Mouse (Mus musculus) midbrain, embryonic 16.5 days (tissue): ENCODE data around the gene Tspan5. TPM values are rescaled to one million over a fixed set of nuclear protein-coding genes. Genes with fewer than 3 reads are reported as not detected.

Source experiments
- ATAC-seq: fragments of 200-750 bp; cut with Nextera tagmentation; 2 replicates; pipeline ENCODE4 v1.8.0; 2017; ENCODE audit warnings: moderate TSS enrichment
- H3K27ac ChIP-seq: fragments of 300-500 bp; sonication (generic); 2 replicates; pipeline ENCODE4 v1.5.1; 2014; ENCODE audit warnings: mild to moderate bottlenecking, low read length, mixed read lengths
- H3K27me3 ChIP-seq: fragments of 300-500 bp; sonication (generic); 2 replicates; pipeline ENCODE4 v1.6.1; 2014; ENCODE audit warnings: low read depth, low read length, mixed read lengths; ENCODE audit not compliant: control insufficient read depth, insufficient read depth
- H3K36me3 ChIP-seq: fragments of 300-500 bp; sonication (generic); 2 replicates; pipeline ENCODE4 v1.6.1; 2014; ENCODE audit warnings: mild to moderate bottlenecking, low read length, moderate library complexity, mixed read lengths; ENCODE audit not compliant: control insufficient read depth, insufficient read depth
- H3K4me1 ChIP-seq: fragments of 300-500 bp; sonication (generic); 2 replicates; pipeline ENCODE4 v1.6.1; 2014; ENCODE audit warnings: mild to moderate bottlenecking, low read length, mixed read lengths; ENCODE audit not compliant: control insufficient read depth, insufficient read depth
- H3K4me2 ChIP-seq: fragments of 300-500 bp; sonication (generic); 2 replicates; pipeline ENCODE4 v1.6.1; 2014; ENCODE audit warnings: mild to moderate bottlenecking, low read length, mixed read lengths
- H3K4me3 ChIP-seq: fragments of 300-500 bp; sonication (generic); 2 replicates; pipeline ENCODE4 v1.5.1; 2014; ENCODE audit warnings: low read depth, mild to moderate bottlenecking, low read length, moderate library complexity, mixed read lengths
- H3K9ac ChIP-seq: fragments of 300-500 bp; sonication (generic); 2 replicates; pipeline ENCODE4 v1.6.1; 2014; ENCODE audit warnings: low read depth, low read length, mixed read lengths
- H3K9me3 ChIP-seq: fragments of 300-500 bp; sonication (generic); replicated peaks from 2 replicates; pipeline ENCODE4 v1.6.1; 2014; ENCODE audit warnings: mild to moderate bottlenecking, low read length, mixed read lengths; ENCODE audit not compliant: control insufficient read depth, poor library complexity, severe bottlenecking
- WGBS: fragments of 180-500 bp; shearing (Covaris S2); extraction: QIAGEN DNeasy Blood & Tissue Kit; methylation state at CpG from one replicate; pipeline ENCODE4 v1.1.7; 2014; 5-methylcytosine and 5-hydroxymethylcytosine counted together
- polyA plus RNA-seq: library from polyadenylated mRNA; unstranded; fragments of >200 nt; fragmentation: Nextera tagmentation; extraction: Ambion mirVana; gene quantifications from 2 replicates; pipeline ENCODE4 v1.2.1, GENCODE M21; 2015

Gene Tspan5
- polyA plus RNA-seq, 1 experiment from 2014 or later = 101 TPM

GRCm38 (mm10) chr3:138740291-138740690 lies 1.7 kb upstream of the Tspan5 start:
- Histone ChIP-seq H3K9ac (no peak overlapping the region), H3K27ac (no peak overlapping the region), H3K4me1 (peaks cover 21% of the 10 kb centered on the region), H3K36me3 (no peaks in the 10 kb centered on the region), H3K4me3 (no peak overlapping the region), H3K9me3 (no peaks in the 10 kb centered on the region), H3K4me2 (no peak overlapping the region), H3K27me3 (no peaks in the 10 kb centered on the region)
- ATAC-seq = no peak
- 86% methylated on average over 3 of the region's 3 CpGs for WGBS

DNA sequence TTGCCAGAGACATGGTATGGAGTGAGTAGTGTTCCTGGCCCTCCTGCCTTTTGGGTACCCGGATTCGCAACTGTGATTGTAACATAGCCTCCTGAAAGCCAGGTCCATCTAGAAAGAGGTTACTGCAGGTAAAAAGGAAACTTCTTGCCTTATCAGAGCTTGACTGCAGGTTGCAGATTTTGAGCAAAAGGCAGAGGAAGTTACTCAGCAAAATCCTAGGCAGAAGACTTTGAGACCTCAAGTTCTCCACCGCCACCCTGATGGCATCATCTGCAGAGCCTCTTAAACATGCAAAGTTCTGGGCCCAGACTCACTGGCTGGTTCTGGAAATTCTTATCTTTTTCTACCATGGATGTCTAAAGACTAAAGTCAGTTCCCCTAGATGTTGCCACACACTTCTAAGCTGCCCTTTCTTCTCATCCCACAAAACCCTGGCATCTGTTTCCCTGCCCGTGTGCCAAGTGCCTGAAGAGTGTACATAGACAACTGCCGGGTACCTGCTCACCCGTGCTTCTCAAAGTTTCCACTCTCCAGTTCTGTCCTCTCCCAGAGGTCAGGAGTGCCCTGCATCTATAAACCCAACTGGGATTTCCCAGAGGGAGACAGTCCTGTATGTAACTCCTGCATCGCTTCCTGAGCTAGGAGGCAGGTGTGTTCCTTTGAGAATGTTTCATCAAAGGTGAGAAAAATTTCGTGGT lies 1.0 kb upstream of the Tspan5 start:
- Histone ChIP-seq H3K27ac (peak overlapping the region; percentile 97), H3K4me2 (peak overlapping the region; percentile 85), H3K9me3 (no peaks in the 10 kb centered on the region), H3K9ac (peak overlapping the region; percentile 95), H3K36me3 (no peaks in the 10 kb centered on the region), H3K27me3 (no peaks in the 10 kb centered on the region), H3K4me1 (peaks cover 28% of the 10 kb centered on the region), H3K4me3 (peak overlapping the region; percentile 93)
- ATAC-seq = no peak
- WGBS = 66% methylated on average over 8 of the region's 8 CpGs

DNA sequence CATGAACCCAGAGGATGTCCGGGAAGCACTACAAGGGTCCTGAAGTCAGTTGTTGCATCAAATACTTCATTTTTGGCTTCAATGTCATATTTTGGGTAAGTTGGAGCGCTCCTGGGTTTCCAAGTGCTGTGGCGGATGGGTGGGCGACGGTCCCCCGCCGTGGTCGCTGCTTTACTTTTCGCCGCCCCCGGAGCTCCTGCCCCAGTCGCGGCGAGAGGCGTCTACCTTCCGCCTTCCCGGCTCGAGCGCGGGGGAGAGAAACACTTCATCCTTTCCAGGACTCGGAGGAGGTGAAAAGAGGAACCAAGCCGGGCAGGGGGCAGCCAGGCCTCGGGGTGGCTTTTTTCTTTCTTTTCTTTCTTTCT lies 553 bp downstream of the Tspan5 start:
- ATAC-seq = peak; percentile 15
- no peaks in the 10 kb centered on the region for H3K27me3 ChIP-seq
- peak overlapping the region; percentile 93 for H3K4me3 ChIP-seq
- peak overlapping the region; percentile 95 for H3K9ac ChIP-seq
- H3K27ac ChIP-seq = peak overlapping the region; percentile 97
- peak overlapping the region; percentile 85 for H3K4me2 ChIP-seq
- peaks cover 28% of the 10 kb centered on the region for H3K4me1 ChIP-seq
- H3K36me3 ChIP-seq = no peaks in the 10 kb centered on the region
- WGBS = under 1% methylated on average over 23 of the region's 23 CpGs
- H3K9me3 ChIP-seq = no peaks in the 10 kb centered on the region

- no peaks in the 10 kb centered on the region for H3K27me3 ChIP-seq
- peak overlapping the region; percentile 93 for H3K4me3 ChIP-seq
- WGBS = under 1% methylated on average over 33 of the region's 33 CpGs
- ATAC-seq = peak; percentile 84
- peak overlapping the region; percentile 85 for H3K4me2 ChIP-seq
- peak overlapping the region; percentile 97 for H3K27ac ChIP-seq
- H3K9me3 ChIP-seq = no peaks in the 10 kb centered on the region
- peak overlapping the region; percentile 95 for H3K9ac ChIP-seq
- no peaks in the 10 kb centered on the region for H3K36me3 ChIP-seq
- peaks cover 28% of the 10 kb centered on the region for H3K4me1 ChIP-seq
Observed at GRCm38 (mm10) chr3:138743061-138743671, 1.2 kb downstream of the Tspan5 start.

DNA sequence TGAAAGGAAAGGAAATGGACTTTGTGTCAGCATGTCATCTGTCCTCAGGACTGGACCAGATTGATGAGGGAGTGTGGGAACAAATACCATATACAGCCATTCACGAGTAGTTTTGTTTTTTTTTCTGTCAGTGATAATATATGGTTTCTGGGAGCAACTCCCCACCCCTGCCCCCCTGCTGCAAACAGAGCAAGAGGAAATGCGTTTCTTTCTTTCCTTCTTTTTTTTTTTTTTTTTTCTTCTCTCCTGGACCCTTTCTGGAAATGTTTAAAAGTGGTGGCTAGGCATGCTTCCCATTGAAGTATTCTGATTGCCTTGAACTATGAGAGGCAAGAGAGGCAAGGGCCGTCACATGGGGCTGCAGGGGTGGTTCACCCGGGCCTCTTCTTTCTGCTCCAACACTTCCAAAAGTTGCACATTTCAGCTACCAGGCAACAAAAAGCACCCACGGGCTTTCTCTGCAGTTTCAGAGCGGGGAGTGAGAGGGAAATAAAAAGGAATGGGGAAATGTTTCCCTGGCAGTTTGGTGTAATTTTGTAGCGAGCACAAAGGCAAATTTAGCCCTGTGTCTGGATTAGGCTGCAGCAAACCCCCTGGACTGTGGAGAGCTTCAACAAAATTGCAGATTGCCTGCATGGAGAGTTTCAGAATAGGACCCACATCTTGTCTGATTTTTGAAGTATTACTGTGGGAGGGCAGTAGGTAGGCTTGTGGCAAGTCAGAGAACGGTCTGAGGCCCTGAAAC lies 2.2 kb downstream of the Tspan5 start:
- 21% methylated on average over 8 of the region's 8 CpGs for WGBS
- ATAC-seq = no peak
- H3K27me3 ChIP-seq = no peaks in the 10 kb centered on the region
- H3K4me1 ChIP-seq = peaks cover 28% of the 10 kb centered on the region
- no peaks in the 10 kb centered on the region for H3K36me3 ChIP-seq
- H3K4me3 ChIP-seq = peak overlapping the region; percentile 93
- peak overlapping the region; percentile 97 for H3K27ac ChIP-seq
- peak overlapping the region; percentile 85 for H3K4me2 ChIP-seq
- H3K9ac ChIP-seq = peak overlapping the region; percentile 95
- H3K9me3 ChIP-seq = no peaks in the 10 kb centered on the region

GRCm38 (mm10) chr3:138745091-138745490 lies 3.1 kb downstream of the Tspan5 start:
- Histone ChIP-seq H3K4me1 (peaks cover 32% of the 10 kb centered on the region), H3K9me3 (no peaks in the 10 kb centered on the region), H3K4me3 (peak overlapping the region; percentile 93), H3K4me2 (peak overlapping the region; percentile 85), H3K36me3 (no peaks in the 10 kb centered on the region), H3K27me3 (no peaks in the 10 kb centered on the region), H3K9ac (peak overlapping the region; percentile 30; the same call in 1 of the 2 replicates), H3K27ac (no peak overlapping the region)
- no peak for ATAC-seq
- 67% methylated on average over 11 of the region's 11 CpGs for whole genome bisulfite sequencing

- no peak overlapping the region for H3K4me3 ChIP-seq
- H3K27ac ChIP-seq = no peak overlapping the region
- no peaks in the 10 kb centered on the region for H3K36me3 ChIP-seq
- H3K9me3 ChIP-seq = no peaks in the 10 kb centered on the region
- WGBS = 84% methylated on average over 4 of the region's 4 CpGs
- H3K4me2 ChIP-seq = peak overlapping the region; percentile 85
- peaks cover 32% of the 10 kb centered on the region for H3K4me1 ChIP-seq
- ATAC-seq = no peak
- no peaks in the 10 kb centered on the region for H3K27me3 ChIP-seq
- H3K9ac ChIP-seq = 0 out of 2 replicates have a peak overlapping the region, but pooled peaks have one; percentile 30
Observed at GRCm38 (mm10) chr3:138745596-138745995, 3.6 kb downstream of the Tspan5 start.

- 88% methylated on average over 8 of the region's 8 CpGs for WGBS
- Histone ChIP-seq H3K4me2 (no peak overlapping the region), H3K9me3 (no peaks in the 10 kb centered on the region), H3K9ac (no peak overlapping the region), H3K27me3 (no peaks in the 10 kb centered on the region), H3K4me3 (no peak overlapping the region), H3K27ac (no peak overlapping the region), H3K4me1 (peaks cover 29% of the 10 kb centered on the region), H3K36me3 (no peaks in the 10 kb centered on the region)
- ATAC-seq = no peak
Observed at GRCm38 (mm10) chr3:138746556-138746955, 4.6 kb downstream of the Tspan5 start.

DNA sequence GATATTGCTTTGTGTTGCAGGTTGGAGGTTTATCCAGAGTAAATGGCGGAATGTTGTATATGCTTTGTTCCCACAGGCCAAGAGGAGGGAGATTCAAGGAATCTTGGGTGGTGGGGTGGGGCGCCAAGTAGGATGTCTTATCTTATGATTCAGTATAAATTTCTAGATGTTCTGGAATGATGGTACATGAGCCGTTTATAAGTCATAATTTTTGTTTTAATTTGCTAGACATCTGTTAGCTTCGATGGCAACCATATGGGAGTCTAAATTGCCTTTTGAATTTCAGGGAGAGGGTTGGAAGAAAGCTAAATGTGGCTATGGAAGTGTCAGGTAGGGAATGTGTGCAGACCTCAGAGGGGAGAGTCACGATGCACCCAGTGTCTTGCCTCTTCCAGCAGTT lies 5.0 kb downstream of the Tspan5 start:
- ATAC-seq = no peak
- Histone ChIP-seq H3K27ac (no peak overlapping the region), H3K4me3 (no peak overlapping the region), H3K9me3 (no peaks in the 10 kb centered on the region), H3K9ac (no peak overlapping the region), H3K27me3 (no peaks in the 10 kb centered on the region), H3K4me2 (no peak overlapping the region), H3K4me1 (peaks cover 29% of the 10 kb centered on the region), H3K36me3 (no peaks in the 10 kb centered on the region)
- 90% methylated on average over 5 of the region's 5 CpGs for WGBS
